Mouse (Mus musculus) megakaryocyte, embryonic 14.5 days (primary cell): Measurements from ENCODE around the gene Sap30.

Experiments used
- FLI1 ChIP-seq: IDR thresholded peaks from 2 replicates; pipeline ENCODE4 v1.6.1; 2012; ENCODE audit warnings: low read length, inconsistent platforms, mixed read lengths
- GATA1 ChIP-seq: IDR thresholded peaks from 3 replicates; pipeline ENCODE4 v1.6.1; 2012; ENCODE audit warnings: mixed read lengths, low read length, inconsistent platforms, borderline replicate concordance

GRCm38 (mm10) chr8:57530666-57531349 is 43.1 kb upstream of the Sap30 start:
- TF ChIP-seq GATA1: no peak
- TF ChIP-seq FLI1: no peak
